Mouse (Mus musculus): Measurements from ENCODE around the gene Zfp131.

GRCm38 (mm10) chr13:119753859-119754634 lies 36.6 kb downstream of the Zfp131 start:
- TF ChIP-seq POLR2A (IDR thresholded peaks at IDR 0.05; ENCODE audit: low read depth, low read length) (no peak), CTCF (IDR thresholded peaks at IDR 0.05; ENCODE audit: extremely low read depth, insufficient read length, insufficient replicate concordance, low read depth, low read length) (no peak)
